Mouse (Mus musculus) lung, postnatal 25 days (tissue): ENCODE data around the gene Tmem144.

Experiments used
- DNase-seq: peaks from one replicate; pipeline ENCODE4 v3.0.0; 2022; ENCODE audit warnings: low spot score

Tmem144 gene

DNA sequence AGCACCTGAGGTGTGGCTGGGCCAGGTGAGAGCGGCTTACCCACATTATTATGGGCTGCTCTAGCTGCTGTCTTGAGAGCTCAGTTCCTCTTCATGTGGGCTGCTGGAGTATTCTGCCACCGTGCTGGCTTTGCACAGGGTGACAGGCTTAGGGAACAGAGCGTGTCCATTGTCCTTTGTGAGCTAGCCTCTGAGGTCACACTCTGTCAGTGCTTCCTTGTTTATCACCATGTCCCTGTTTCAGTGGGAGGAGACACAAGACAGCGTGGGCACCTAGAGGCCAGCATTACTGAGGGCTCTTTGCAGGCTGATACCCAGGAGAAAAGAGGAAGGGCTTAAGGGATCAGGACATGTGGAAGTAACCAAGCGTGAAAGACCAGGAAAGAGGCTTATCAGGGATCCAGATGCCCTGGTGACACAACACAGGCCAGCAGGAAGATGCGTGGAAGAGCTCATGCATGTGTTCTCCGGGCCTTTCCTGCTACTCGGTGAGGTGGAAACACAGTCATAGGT lies at the start of gene Tmem144:
Tmem144 (minus strand) TSS at position 120 of the 513 bp plus-strand sequence.
- peak; percentile 22 for DNase-seq

DNA sequence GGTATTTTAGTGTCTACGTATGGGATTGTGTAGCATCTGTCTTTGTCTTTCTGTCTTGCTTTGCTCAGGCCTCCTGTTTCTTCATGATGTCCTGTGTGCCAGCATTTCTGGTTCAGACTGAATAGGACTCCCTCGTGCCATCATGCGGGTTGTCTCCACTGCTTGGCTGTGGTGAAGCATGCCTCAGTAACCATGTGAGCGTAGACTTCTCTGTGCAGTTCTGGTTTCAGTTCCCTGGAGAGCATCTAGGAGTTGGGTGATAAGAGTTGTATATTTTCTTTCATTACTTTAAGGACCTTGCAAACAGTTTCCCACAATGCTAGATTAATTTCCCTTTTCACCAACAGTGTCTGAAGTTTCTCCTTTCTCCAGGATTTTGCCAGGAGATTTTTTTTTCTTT lies 49.2 kb upstream of the Tmem144 start:
- DNase-seq = no peak

DNA sequence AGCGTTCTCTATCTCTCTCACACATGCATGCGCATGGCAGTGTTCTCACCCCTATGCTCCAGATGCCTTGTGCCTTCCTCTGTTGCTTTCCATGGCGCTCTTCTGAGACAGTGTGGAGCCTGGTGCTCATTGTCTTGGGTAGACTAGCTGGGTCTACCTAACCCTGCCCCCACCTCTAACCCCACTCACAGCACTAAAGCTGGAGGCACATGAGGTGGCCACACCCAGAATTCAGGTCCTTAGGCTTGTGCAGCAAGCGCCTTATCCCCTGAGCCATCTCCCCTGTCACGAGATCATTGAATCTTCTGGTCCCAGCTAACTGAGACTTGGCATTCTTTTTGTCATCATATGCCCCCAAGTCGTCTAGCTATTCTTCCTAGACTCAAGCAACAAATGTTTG lies 48.7 kb upstream of the Tmem144 start:
- DNase-seq = no peak

DNA sequence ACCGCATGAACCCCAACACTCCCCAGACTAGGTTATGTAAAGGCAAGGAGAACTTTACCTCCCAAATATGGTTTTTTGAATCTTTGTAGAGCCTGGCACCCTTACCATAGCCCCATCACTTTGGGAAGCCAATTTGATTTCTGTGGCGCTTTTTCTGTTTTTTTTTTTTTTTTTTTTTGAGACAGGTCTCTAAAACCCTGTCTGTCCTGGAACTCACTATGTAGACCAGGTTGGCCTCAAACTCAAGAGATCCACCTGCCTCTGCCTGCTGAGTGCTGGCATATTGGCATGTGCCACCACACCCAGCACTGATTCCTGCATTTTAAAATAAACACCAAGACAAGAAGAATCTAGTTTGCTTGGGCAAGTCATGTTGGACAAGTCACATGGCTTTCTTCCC lies 47.9 kb upstream of the Tmem144 start:
- no peak for DNase-seq

DNA sequence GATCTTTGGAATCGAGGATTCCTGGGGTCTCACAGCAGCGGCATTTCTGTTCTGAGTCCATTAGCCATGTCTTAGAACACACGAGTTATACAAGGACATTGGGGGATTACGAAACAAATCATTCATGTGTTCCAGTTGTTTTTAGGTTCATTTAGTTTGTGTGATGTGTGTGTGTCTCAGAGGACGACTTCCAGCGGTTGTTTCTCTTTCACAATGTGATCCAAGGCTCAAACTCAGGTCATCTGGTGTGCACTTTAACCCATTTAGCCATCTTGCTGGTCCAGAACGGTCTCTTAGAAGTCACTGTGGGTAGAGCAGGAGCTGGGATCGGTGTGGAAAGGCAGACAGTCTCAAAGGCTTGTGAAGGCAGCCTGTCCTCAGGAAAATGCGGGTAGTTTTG lies 47.3 kb upstream of the Tmem144 start:
- DNase-seq = no peak

DNA sequence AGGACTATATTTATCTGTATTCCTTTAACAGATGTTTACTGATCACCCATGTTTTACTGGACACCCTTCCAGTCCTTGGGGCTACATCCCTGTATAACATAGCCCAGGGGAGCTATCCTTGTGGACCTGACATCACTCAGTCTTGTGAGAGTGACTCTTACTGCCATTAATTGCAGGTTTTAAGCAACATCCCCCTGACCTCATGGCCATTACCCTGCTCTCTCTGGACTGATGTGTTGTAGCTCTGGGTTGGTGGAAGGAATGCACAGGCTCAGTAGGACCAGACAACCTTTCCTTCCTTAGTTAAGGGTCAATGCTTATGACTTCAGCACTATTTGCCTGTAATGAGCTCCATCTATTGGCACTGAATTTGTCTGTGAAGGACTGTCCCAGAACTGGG lies 45.9 kb upstream of the Tmem144 start:
- no peak for DNase-seq

DNA sequence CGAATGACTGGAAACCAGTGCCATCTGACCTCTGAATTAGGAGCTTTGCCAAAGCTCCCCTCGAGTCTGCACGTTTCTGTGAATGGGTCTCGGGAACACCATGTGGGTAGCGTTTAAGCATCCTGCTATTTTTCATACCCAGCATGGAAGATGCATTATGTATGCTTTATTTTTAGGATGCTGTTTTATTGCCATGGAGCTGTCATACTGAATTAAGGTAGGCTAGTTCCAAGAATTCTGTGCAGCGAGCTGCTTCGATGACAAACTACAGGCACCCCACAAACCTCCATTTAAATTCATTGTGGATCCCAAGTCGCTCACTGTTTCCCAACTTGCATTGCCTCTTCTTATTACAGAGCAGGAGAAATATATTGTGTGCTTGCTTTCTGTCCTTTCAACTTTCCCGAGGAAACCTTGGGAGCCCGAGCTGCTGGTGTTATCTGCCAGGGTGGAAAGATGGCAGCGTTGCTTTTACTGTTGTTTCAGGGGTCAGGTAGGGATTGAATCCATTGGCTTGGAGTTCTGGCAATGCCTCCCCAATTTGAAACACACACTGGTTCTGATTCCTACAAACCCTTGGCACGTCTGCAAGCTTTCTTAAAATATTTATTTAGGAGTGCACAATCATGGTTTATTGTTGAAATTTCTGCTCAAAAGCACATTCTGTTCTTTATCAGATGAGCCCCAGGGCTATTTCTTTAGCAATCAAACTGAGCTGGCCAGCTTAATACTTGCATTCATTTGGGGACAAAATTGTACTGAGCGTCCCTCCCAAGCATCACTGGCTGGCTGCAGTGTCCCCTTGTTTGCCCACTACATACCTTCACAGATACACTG lies 45.2 kb upstream of the Tmem144 start:
- DNase-seq = no peak

DNA sequence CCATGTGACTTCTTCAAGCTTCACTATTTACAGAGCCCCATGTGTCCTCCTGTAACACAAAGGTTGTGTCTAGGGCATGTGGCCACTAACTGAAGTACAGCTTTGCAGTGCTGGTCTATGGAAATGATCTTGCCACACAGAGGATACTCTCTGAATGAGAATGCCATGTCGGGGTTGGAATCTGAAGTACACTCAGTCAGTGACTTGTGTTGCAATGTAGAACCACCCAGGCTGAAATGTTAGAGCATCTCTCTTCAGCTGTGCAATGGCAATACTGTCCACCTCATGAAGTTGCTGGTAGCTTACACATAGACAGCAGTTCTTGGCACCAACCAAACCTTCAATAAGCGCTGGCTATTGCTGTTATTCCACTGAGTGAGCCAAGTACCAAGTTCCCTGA lies 35.4 kb upstream of the Tmem144 start:
- DNase-seq = no peak

DNA sequence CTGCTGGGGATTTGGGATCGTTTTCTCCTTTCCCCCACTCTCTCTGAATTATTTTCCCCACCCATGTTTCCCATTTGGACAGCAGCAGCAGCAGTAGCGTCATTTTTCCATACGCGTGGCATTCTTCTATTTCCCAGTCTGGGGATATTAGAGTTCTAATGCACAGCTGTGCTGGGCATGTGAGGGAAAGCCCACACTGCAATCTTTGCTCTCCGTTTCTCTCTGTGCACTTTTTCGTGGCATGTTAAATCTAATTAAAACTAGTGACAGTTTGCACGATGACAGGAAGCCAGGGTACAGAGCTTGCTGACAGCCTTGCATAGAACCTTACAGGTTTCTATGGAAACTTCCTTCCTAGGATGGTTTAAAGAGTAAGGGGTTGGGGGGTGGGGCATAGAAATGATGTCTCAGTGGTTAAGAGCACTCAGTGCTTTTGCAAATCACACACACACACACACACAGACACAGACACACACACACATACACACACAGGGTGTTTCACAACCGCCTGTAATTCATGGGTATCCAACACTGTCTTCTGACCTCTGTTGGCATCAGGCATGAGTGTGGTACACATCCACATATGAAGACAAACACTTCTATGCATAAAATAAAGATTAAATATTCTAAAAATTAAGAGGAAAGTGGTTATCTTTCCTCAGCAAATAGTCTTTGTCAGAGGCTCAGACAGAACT lies 34.7 kb upstream of the Tmem144 start:
- no peak for DNase-seq

DNA sequence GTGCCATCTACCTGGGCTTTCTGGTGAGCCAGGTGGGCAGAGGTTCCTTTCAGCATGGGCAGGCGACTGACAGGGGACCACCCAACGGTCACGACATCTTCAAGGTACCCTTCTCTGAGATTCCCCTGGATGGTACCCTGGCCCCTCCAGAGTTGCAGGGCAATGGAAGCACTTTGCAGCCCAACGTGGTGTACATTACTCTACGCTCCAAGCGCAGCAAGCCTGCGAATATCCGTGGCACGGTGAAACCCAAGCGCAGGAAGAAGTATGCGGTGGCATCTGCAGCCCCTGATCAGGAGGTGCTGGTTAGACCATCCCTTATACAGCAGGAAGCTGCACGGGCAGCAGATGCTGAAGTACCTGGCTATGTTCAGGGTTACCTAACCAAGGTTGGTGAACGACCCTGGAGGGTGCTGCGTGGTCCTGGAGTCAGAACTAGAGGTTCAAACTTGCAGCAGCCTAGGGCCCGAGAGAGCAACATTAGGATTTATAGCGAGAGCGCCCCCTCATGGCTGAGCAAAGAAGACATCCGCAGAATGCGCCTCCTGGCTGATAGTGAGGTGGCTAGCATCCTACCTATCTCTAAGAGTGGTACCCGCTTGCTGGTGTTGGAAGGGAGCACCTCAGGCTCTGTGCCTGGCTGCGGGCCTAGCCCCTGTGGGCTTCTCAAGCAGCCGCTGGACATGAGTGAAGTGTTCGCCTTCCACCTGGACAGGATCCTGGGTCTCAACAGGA lies 34.0 kb upstream of the Tmem144 start:
- peak; percentile 60 for DNase-seq

DNA sequence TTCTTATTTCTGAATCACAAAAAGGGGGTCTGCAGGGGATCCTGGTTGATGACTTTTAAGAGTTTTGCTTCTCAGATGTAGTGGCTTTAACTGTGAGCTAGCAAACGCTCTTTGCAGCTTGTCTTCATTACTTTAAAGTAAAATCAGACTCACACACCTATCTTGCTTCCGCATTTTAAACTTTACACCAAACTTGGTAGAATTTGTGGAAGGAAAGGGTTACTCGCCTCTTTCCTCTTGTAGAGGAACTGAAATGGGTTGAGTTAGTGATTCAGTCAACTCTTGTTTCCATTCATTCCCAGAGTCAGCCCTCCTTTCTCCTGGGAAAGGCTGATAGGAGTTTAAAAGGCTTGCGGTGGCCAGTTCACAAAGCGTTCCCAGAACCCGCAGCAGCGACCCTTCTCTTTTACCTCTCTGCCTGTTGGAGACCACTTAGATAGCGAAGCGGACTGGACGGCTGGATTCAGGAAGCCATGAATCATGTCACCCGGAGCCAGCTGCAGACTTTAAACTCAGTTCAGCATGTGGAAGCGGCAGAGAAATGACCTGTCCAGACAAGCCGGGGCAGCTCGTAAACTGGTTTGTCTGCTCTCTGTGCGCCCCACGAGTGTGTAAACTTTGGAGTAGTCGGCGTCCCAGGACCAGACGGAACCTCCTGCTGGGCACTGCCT lies 33.2 kb upstream of the Tmem144 start:
- no peak for DNase-seq

DNA sequence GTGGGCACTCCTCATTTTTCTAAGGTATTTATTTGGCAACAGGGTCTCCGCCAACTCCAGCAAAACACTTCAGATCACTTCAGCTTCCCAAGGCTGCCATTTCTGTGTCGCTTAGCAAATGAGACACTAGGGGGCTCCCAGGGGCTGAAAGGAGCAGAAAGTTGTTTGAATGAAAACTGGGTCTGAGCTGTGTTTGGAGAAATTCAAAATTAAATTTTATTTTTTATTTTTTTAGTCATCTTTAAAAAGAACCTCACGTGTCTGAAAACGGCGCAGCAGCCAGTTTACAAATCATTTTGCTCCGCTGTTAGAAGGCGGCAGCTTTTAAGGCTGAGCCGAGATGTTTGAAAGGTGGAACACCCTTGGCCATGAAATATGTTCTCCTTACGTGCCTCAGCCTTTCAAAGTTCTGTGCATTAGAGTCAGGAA lies 32.2 kb upstream of the Tmem144 start:
- peak; percentile 66 for DNase-seq

DNA sequence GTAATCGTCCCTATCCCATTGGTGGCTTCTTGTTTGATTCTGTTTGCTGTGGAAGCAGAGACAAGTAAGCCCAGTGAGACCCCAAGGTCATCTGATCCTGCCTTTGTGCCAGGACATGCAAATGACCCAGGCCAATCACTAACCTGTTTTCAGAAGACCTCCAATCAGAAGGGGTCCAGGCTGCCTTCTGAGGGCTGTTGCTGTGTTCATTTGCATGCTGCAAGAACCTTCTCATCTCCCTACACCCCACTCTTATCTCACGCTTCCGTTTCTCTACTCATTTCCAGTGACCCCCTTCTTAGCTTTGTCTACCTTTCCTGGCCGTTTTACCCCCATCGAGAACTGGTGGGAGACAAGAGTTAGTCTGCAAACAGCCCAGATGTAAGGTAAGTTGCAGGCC lies 31.7 kb upstream of the Tmem144 start, which contains the start of gene Fam198b:
Fam198b (plus strand) TSS at position 229 of the 400 bp plus-strand sequence.
- no peak for DNase-seq

DNA sequence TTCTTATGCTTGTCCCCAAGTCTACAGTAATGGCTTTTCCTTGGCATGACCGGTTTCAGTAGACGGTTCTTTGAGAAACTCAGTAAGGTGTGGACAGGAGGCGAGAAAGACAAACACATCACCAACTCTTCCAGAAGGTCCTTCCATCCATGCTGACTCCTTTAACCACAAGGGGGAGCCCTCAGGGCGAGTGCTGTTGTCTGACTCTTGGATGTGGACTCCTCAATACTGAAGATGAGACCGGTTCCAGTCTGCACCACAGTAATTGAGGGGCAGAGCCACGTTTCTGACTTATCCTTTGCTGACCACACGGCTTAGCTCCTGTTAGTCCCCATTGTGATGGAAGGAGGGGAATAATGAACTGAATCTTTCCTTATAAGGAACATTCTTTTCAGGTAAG lies 30.5 kb upstream of the Tmem144 start:
- DNase-seq = peak; percentile 76

DNA sequence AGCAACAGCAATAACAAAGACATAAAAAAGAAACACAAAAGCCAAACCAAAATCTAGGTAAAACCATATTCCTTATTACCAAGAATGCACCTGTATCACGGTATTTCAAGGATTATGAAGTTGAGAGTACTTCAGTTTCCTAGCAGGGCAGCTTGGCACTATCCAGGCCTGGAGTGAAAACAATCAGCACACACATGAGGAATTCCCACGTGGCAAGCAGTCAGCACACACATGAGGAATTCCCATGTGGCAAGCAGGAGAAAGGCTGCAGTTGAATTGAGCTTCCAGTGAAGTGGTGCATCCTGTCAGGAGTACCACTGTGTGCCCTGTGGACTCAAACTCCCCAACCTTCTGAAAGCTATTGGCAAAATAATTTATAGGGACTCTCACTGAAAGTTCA lies 29.1 kb upstream of the Tmem144 start:
- no peak for DNase-seq

DNA sequence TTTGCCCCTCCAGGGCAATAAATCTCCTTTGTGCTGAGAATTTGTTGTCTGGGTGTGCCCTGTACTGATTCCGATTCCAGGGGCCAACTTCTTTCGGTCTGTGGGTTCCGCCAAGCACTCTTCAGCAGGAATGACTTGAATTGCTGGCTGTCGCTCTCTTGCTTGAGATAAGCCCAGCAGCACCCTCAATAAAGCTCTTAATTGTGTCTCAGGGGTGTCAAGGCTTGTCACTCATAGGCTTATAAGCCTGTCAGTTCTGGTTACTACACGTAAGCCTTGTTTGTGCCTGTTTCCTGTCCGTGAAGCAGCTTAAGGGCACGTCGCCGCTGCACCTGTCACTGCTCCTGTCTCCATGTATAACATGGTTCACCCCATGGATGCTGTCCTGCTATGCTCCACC lies 26.7 kb upstream of the Tmem144 start:
- no peak for DNase-seq

DNA sequence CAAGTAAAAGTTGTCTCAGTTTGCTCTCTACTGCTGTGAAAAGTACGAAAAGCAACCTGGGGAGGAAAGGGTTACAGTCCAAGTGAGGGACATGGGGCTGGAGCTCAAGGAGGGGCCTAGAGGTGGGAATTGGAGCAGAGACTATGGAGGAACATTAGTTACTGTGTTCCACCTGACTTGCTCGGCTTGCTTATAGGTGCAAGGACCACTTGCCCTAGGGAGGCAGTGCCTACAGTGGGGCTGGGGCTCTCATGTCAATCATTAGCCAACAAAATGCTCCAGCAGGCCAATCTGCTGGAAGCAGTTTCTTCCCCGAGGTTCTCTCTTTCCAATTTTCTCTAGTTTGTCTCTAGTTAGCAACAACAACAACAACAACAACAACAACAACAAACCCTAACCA lies 25.8 kb upstream of the Tmem144 start:
- DNase-seq = no peak

DNA sequence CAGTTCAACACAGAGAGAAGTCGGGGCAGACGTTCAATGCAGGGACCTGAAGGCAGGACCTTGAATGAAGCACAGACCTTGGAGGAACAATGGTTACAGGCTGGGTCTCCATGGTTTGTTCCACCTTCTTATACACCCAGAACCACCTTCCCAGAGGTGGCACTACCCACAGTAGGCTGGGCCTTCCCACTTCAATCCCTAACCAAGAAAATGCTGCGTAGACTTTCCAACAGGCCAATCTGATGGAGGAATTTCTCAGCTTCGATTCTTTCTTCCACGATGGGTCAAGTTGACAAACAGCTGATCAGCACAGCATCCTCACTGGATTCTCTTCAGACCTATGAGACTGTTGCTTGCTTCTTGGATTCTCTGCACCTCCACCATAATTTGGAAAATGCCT lies 22.9 kb upstream of the Tmem144 start:
- DNase-seq = no peak

DNA sequence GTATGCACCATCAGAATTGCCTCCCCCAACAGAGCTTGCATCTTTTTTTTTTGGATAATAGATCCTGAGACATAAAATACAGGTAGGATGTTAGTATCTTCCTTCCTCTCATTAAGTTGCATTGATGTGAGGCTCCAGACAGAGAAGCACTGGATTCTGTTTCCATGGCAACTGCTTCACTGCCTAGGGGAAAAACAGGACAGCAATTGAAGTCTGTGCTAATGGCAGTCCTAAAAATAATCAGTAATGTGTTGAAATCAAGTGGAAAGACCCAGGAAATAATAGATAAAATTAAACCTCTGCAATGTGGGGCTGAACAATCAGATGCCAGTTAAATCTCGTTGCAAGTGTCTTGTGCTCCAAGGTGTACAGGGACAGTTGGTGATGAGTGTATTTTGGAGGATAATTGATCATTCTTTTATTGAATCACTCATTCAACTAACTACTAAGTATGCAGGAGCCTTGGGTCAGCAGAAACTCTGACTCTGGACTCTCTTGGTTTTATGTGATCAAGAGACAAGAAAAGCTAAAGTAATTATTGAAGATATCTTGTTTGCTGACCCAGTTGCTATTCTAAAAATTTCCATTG lies 14.6 kb upstream of the Tmem144 start:
- DNase-seq = no peak

DNA sequence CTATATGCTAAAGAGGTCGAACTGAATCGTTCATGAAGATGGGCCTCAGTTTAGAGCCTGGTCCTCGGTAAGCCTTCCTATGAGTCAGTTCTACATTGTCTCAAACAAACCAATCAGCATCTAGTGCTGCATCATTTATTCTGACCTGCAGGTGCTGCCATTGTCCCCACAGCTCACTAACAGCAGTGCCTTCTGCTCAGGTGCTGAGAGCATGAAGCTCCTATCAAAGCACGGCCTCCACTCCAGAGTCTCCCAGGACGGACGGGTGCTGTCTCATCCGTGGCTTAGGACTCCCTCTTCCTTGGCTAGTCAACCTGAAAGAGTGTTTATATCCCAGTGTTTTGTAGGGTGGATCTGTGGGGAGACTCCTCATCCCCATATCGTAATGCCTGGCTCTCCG lies 14.0 kb upstream of the Tmem144 start:
- no peak for DNase-seq

DNA sequence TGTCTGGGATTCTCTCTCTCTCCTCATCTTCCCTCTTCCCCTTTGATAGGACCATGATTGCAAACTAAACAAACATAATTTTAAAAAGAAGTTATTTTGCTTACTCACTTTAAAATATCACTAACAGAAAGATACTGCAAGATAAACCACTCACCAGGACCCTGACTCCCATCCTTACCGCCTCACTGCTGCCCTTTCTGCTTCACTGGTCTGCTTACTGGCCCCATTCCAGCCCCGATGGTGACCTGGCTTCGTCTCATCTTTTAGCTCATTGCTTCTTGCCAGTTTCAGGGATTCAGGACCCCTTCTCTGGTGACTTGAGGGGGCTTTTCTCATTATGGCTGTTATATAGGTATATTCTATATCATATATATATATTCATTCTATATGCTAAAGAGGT lies 13.5 kb upstream of the Tmem144 start:
- no peak for DNase-seq

DNA sequence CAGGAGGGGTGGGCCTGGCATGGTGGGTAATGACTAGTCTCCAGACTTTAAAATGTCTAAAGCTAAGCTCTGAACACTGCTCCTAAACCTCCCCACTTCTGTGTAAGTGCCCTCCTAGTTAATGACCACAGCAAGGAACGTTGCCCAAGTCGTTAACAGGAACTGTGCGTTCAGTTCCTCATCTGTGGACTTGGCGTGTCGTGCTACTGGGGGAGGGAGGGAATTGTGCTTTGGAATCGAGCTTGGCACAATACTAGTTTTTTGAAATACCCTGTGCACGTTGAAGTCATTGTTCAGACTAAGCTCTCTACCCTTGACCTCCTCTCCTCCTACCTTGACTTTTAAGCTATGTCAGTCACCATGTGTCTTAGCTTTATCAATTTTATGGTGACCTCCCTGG lies 12.3 kb upstream of the Tmem144 start:
- no peak for DNase-seq
